Mouse (Mus musculus) heart, adult 2 months (tissue): ENCODE results near the gene Nr2e3. TPM values are rescaled to one million over a fixed set of nuclear protein-coding genes. Genes with fewer than 3 reads are reported as not detected.

ENCODE experiments used
- DNase-seq, 2 experiments: peaks; one replicate each; pipeline ENCODE4 v3.0.0; 2021
- H3K27ac ChIP-seq: fragments of 200-600 bp; 2 replicates; pipeline ENCODE4 v1.8.1; 2022
- H3K27me3 ChIP-seq: fragments of 200-500 bp; 2 replicates; pipeline ENCODE4 v1.6.1; 2012; ENCODE audit warnings: mild to moderate bottlenecking, low read length, inconsistent platforms, mixed read lengths; ENCODE audit not compliant: control insufficient read depth, insufficient read depth
- H3K36me3 ChIP-seq: fragments of 200-500 bp; 2 replicates; pipeline ENCODE4 v1.6.1; 2012; ENCODE audit warnings: low read length, inconsistent platforms; ENCODE audit not compliant: control insufficient read depth, insufficient read depth
- H3K4me1 ChIP-seq: fragments of 200-500 bp; 2 replicates; pipeline ENCODE4 v1.6.1; 2011; ENCODE audit warnings: low read length; ENCODE audit not compliant: control insufficient read depth, insufficient read depth
- H3K4me3 ChIP-seq: fragments of 200-600 bp; 2 replicates; pipeline ENCODE4 v1.8.1; 2022
- H3K79me2 ChIP-seq: fragments of 200-500 bp; replicated peaks from 2 replicates; pipeline ENCODE4 v1.6.1; 2012; ENCODE audit warnings: mild to moderate bottlenecking, inconsistent platforms, low read length, moderate library complexity, mixed read lengths; ENCODE audit not compliant: control insufficient read depth, insufficient read depth
- H3K9ac ChIP-seq: fragments of 200-500 bp; 2 replicates; pipeline ENCODE4 v1.6.1; 2012; ENCODE audit warnings: low read depth, mild to moderate bottlenecking, control low read depth, inconsistent platforms, low read length, mixed read lengths
- CTCF ChIP-seq: fragments of 200-600 bp; IDR thresholded peaks from 2 replicates; pipeline ENCODE4 v1.8.1; 2022; ENCODE audit warnings: antibody characterized with exemption, mild to moderate bottlenecking, moderate library complexity
- EP300 ChIP-seq: fragments of 200-500 bp; IDR thresholded peaks from 2 replicates; pipeline ENCODE4 v1.6.1; 2011; ENCODE audit warnings: low read depth, low read length, control low read depth; ENCODE audit not compliant: insufficient read depth
- POLR2A ChIP-seq: fragments of 200-500 bp; IDR thresholded peaks from 2 replicates; pipeline ENCODE4 v1.6.1; 2011; ENCODE audit warnings: mild to moderate bottlenecking, low read depth, low read length, control low read depth; ENCODE audit not compliant: insufficient read depth
- WGBS: fragments of 180-500 bp; shearing (Covaris S2); methylation state at CpG from one replicate; pipeline ENCODE4 v1.1.7; 2018; 5-methylcytosine and 5-hydroxymethylcytosine counted together
- intact Hi-C: fragments of 180-260 bp; cut with DNase I; formaldehyde crosslinking; loops from one replicate; pipeline ENCODE4 v1.15.1; 2025
- polyA plus RNA-seq: library from polyadenylated mRNA; depleted of rRNA; stranded (reverse); fragments of >200 nt; gene quantifications from 2 replicates; pipeline ENCODE4 v1.2.3, GENCODE M21; 2012; rRNA removed
- total RNA-seq, 2 experiments: library from RNA; stranded (reverse); gene quantifications; 2 replicates each; pipeline ENCODE4 v1.2.3; 2021

Gene Nr2e3
- total and polyA plus RNA-seq, 3 experiments: not detected

DNA sequence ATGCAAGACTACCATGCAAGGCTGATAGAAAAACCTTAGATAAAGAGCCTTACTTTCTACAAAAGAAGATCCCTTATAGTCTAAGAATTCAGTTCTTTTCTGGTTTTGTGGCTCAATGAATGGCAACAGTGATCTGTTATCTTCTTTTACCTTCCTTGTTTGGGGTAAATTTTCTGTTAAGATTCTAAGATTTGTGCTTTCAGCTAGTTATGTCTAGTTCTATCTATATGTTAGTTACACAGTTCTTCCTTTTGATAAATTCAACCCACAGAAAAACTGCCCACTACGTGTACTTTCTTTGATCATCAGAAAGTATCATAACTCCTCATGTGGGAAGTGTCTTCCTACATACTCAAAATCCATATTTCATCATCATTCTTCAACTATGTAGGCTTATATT, 45.7 kb downstream of the Nr2e3 start:
- Histone ChIP-seq H3K36me3 (no peaks in the 10 kb centered on the region), H3K79me2 (no peaks in the 10 kb centered on the region), H3K4me1 (no peaks in the 10 kb centered on the region), H3K27ac (no peak overlapping the region), H3K4me3 (no peak overlapping the region), H3K9ac (no peak overlapping the region), H3K27me3 (no peaks in the 10 kb centered on the region)
- DNase-seq: no peak
- intact Hi-C loops: no loop called here
- 98% methylated on average over 1 of the region's 1 CpGs for WGBS
- TF ChIP-seq POLR2A (no peak), CTCF (no peak), EP300 (no peak)

DNA sequence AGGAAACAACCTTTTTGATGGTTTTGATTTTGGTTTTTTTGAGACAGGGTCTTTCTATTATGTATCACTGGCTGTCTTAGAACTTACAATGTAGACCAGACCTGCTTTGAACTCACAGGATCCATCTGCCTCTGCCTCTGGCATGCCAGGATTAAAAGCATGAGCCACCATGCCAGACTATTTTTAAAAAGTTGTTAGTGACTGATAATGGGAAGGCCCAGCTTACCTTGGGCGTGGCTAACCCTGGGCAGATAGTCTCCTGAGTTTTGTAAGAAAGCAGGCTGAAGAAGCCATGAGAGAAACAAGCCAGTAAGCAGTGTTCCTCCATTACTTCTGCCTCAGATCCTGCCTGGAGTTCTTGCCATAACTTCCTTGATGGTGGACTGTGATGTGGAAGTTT, 57.1 kb downstream of the Nr2e3 start:
- DNase-seq: no peak
- no peak overlapping the region for H3K9ac ChIP-seq
- TF ChIP-seq EP300: no peak
- TF ChIP-seq POLR2A: no peak
- no peak for TF ChIP-seq CTCF
- H3K27ac ChIP-seq: no peak overlapping the region
- WGBS: 71% methylated on average over 1 of the region's 1 CpGs
- H3K4me3 ChIP-seq: no peak overlapping the region
- intact Hi-C loops: no loop called here
- H3K79me2 ChIP-seq: no peaks in the 10 kb centered on the region
- no peaks in the 10 kb centered on the region; the same call in 1 of the 2 replicates for H3K36me3 ChIP-seq
- no peaks in the 10 kb centered on the region for H3K27me3 ChIP-seq
- H3K4me1 ChIP-seq: no peaks in the 10 kb centered on the region

Other genes starting within 250 kb of the Nr2e3 start
- 1 to 10 TPM; 8.1 to 8.3 TPM for gene Senp8, start 209.9 kb downstream of the Nr2e3 start, total RNA-seq
- gene Senp8, start 209.9 kb downstream of the Nr2e3 start, polyA plus RNA-seq: 4.2 and 9.9 TPM in 2 replicates
- 10 to 100 TPM; 11.0 to 13.1 TPM for gene Myo9a, start 209.8 kb downstream of the Nr2e3 start, total RNA-seq
- 1.9 and 6.6 TPM in 2 replicates for gene Myo9a, start 209.8 kb downstream of the Nr2e3 start, polyA plus RNA-seq